Mouse (Mus musculus): ENCODE data around the gene Gm9507.
"Not testable (repeated sequence)": the region's sequence is repeated elsewhere in the genome, so short reads cannot be mapped to it uniquely, and the experiment has no call there.

Gm9507 gene

GRCm38 (mm10) chr10:77771225-77771624 is 40.4 kb downstream of the Gm9507 start, which contains the start of gene Gm3238:
Gene Gm3238, minus strand, starts transcription at chr10:77771325.
- DNase-seq: not testable (repeated sequence)

GRCm38 (mm10) chr10:77769727-77770126 is 41.9 kb downstream of the Gm9507 start:
- DNase-seq: no peak

Data from kidney, postnatal 4 days (tissue).